Mouse (Mus musculus) liver, embryonic 13.5 days (tissue): ENCODE results near the gene Pik3r5. TPM values are rescaled to one million over a fixed set of nuclear protein-coding genes. Genes with fewer than 3 reads are reported as not detected.
A peak's percentile ranks its signal among the peaks of the same experiment; 100 is the strongest.

Experiments
- ATAC-seq: fragments of 200-750 bp; cut with Nextera tagmentation; 2 replicates; pipeline ENCODE4 v1.8.0; 2017; ENCODE audit warnings: low read depth, mild to moderate bottlenecking, moderate number of reproducible peaks, moderate library complexity
- DNase-seq: peaks from one replicate; pipeline ENCODE4 v3.0.0; 2022
- H3K27ac ChIP-seq: fragments of 300-500 bp; sonication (generic); 2 replicates; pipeline ENCODE4 v1.5.1; 2015; ENCODE audit warnings: moderate library complexity, mild to moderate bottlenecking, inconsistent platforms
- H3K27me3 ChIP-seq: fragments of 300-500 bp; sonication (generic); 2 replicates; pipeline ENCODE4 v1.6.1; 2015; ENCODE audit warnings: mild to moderate bottlenecking, inconsistent platforms
- H3K36me3 ChIP-seq: fragments of 300-500 bp; sonication (generic); 2 replicates; pipeline ENCODE4 v1.6.1; 2015; ENCODE audit warnings: mild to moderate bottlenecking, inconsistent platforms
- H3K4me1 ChIP-seq: fragments of 300-500 bp; sonication (generic); replicated peaks from 2 replicates; pipeline ENCODE4 v1.6.1; 2015; ENCODE audit warnings: inconsistent platforms
- H3K4me2 ChIP-seq: fragments of 300-500 bp; sonication (generic); 2 replicates; pipeline ENCODE4 v1.6.1; 2015; ENCODE audit warnings: inconsistent platforms, mild to moderate bottlenecking, moderate library complexity
- H3K4me3 ChIP-seq: fragments of 300-500 bp; sonication (generic); replicated peaks from 2 replicates; pipeline ENCODE4 v1.5.1; 2015; ENCODE audit warnings: mild to moderate bottlenecking, inconsistent platforms
- H3K9ac ChIP-seq: fragments of 300-500 bp; sonication (generic); 2 replicates; pipeline ENCODE4 v1.6.1; 2015; ENCODE audit warnings: mild to moderate bottlenecking, inconsistent platforms
- H3K9me3 ChIP-seq: fragments of 300-500 bp; sonication (generic); replicated peaks from 2 replicates; pipeline ENCODE4 v1.6.1; 2016; ENCODE audit warnings: inconsistent platforms
- WGBS: fragments of 180-500 bp; shearing (Covaris S2); methylation state at CpG from one replicate; pipeline ENCODE4 v1.1.7; 2015; ENCODE audit not compliant: insufficient replicate concordance; 5-methylcytosine and 5-hydroxymethylcytosine counted together
- polyA plus RNA-seq: library from polyadenylated mRNA; unstranded; fragments of >200 nt; fragmentation: Nextera tagmentation; extraction: Ambion mirVana; gene quantifications from 2 replicates; pipeline ENCODE4 v1.2.1, GENCODE M21; 2015

The Pik3r5 gene
- polyA plus RNA-seq, 1 experiment from 2014 or later: 0.15 TPM

DNA sequence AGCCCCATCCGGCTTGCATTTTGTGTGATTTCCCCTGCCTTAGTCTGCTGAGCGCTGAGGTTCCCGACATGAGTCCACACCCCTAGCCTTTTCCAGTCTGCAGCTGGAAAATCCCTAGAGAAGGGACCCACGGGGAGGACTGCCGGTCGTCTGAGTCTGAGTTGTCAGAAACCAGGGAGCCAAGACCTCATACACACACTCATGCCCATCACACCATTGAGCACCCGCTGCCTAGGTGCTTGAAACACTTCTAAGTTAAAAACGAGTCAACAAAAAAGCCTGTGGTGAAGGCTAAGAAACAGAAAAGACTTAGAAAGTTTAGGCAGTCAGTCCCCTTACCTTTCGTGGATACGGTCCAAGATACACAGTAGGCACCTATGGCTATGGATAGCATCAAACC is 55.8 kb downstream of the Pik3r5 start:
- Histone ChIP-seq H3K27me3 (0 out of 2 replicates have a peak, but pooled peaks cover 6% of the 10 kb centered on the region), H3K4me1 (0 out of 2 replicates have a peak, but pooled peaks cover 5% of the 10 kb centered on the region), H3K27ac (no peak overlapping the region), H3K9me3 (no peaks in the 10 kb centered on the region), H3K4me2 (no peak overlapping the region), H3K36me3 (no peaks in the 10 kb centered on the region), H3K4me3 (no peak overlapping the region), H3K9ac (no peak overlapping the region)
- WGBS: 74% methylated on average over 10 of the region's 10 CpGs
- DNase-seq: no peak
- ATAC-seq: no peak

DNA sequence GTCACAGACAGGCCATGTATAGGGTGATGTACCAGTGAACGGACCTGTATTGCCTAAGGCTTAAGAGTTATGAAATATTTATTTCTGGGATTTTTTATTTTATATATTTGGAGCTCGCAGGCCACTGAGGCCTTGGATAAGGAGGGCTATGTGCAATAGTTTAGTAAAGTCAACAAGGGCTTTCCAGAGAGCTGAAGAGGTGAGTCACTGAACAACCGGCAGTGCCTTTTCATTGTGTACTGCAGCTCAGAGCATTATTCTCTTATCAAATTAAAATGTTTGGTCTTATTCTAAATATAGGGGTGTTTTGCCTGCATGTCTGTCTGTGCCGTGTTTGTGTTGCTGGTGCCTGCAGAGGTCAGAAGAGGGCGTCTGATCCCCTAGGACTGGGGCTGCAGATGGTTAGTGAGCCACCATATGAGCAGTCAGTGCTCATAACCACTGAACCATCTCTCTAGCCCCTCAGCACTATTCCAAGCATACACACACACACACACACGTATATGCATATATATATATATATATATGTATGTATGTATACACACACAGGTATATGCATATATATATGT is 56.4 kb downstream of the Pik3r5 start:
- H3K27ac ChIP-seq: no peak overlapping the region
- H3K36me3 ChIP-seq: no peaks in the 10 kb centered on the region
- no peak overlapping the region for H3K9ac ChIP-seq
- H3K4me2 ChIP-seq: no peak overlapping the region
- no peak overlapping the region for H3K4me3 ChIP-seq
- 0 out of 2 replicates have a peak, but pooled peaks cover 5% of the 10 kb centered on the region for H3K4me1 ChIP-seq
- WGBS: 54% methylated on average over 6 of the region's 6 CpGs
- H3K9me3 ChIP-seq: no peaks in the 10 kb centered on the region
- ATAC-seq: no peak
- H3K27me3 ChIP-seq: 0 out of 2 replicates have a peak, but pooled peaks cover 6% of the 10 kb centered on the region
- no peak for DNase-seq

DNA sequence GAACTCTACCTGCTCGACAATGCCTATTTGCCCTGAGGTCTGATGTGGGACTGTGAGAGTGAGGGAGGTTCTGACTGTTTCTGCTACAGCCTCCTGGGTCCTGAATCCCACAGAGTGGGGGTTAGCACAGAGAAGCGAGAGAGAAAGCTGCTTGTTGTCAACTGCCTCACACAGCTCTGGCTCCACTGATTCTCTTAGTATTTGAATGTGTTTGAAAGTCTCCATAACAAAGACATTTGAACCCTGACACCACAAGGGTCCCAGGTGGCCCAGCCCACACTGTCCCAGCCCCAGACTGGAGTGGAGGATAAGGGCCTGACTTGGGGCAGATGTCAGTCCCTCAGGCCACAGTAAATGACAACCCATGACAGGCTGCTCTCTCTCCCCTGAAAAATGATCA is 57.3 kb downstream of the Pik3r5 start:
- WGBS: 60% methylated on average over 2 of the region's 2 CpGs
- Histone ChIP-seq H3K4me2 (no peak overlapping the region), H3K27ac (no peak overlapping the region), H3K36me3 (no peaks in the 10 kb centered on the region), H3K9ac (no peak overlapping the region), H3K4me3 (no peak overlapping the region), H3K4me1 (0 out of 2 replicates have a peak, but pooled peaks cover 5% of the 10 kb centered on the region), H3K9me3 (no peaks in the 10 kb centered on the region), H3K27me3 (0 out of 2 replicates have a peak, but pooled peaks cover 6% of the 10 kb centered on the region)
- DNase-seq (no peak), ATAC-seq (no peak)

DNA sequence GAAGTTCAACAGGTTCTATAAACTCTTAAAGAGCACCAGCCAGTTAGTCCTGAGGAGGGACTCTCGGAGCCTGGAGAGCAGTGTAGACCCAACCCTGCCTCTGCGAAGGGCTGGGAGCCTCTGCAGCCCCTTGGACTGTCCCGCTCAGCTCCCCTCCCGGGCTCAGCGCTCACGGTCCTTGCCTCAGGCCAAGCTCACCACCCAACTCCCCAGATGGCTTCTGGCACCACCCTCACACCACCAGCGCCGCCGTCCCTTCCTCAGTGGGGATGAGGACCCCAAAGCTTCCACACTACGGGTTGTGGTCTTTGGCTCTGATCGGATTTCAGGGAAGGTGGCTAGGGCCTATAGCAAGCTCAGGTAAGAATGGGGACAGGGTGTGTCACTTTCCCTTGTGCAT is 60.7 kb downstream of the Pik3r5 start:
- WGBS: 80% methylated on average over 11 of the region's 11 CpGs
- Histone ChIP-seq H3K9me3 (no peaks in the 10 kb centered on the region), H3K36me3 (no peaks in the 10 kb centered on the region), H3K4me3 (no peak overlapping the region), H3K27me3 (no peaks in the 10 kb centered on the region), H3K9ac (no peak overlapping the region), H3K4me1 (no peaks in the 10 kb centered on the region), H3K4me2 (no peak overlapping the region), H3K27ac (no peak overlapping the region)
- no peak for DNase-seq
- no peak for ATAC-seq

DNA sequence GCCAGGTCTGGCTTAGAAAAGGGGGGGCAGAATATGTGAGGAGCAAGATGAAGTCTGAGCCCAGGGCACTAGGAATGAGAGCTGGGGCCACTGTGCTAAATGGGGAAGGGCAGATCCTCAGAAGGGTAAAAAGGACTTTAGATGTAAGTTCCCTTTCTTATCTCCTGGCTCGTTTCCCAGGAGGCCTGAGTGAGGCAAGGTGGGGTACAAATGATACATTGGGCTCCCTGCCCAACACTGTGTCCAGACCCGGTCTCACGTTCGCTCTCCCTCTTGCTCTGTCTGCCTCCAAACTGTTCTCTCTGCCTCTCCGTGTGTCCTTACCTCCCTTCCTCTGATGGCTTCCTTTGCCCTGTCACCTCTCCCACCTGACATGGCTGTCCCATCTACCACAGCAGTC is 61.8 kb downstream of the Pik3r5 start:
- WGBS: 62% methylated on average over 5 of the region's 5 CpGs
- Histone ChIP-seq H3K4me3 (no peak overlapping the region), H3K9ac (no peak overlapping the region), H3K27ac (no peak overlapping the region), H3K9me3 (no peaks in the 10 kb centered on the region), H3K4me2 (no peak overlapping the region), H3K36me3 (no peaks in the 10 kb centered on the region), H3K4me1 (no peaks in the 10 kb centered on the region), H3K27me3 (no peaks in the 10 kb centered on the region)
- ATAC-seq (no peak), DNase-seq (no peak)

DNA sequence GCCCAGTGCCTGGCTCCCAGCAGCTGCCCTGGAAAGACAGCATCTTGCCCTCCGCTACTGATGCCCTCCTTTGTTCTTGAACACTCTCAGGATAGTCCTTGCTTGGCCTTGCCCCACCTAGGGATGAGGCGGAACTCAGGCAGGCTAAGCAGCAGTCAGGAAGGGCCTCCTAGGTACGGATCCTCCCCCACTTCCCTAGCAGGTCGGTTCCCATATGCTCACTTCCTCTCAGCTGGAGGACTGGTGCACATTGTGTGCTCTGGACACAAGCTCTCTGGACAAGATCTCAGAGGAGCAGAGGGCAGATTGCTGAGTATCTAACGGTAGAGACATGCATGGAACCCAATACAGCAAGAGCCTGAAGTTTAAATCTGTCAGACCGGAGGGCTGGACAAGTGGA is 65.2 kb downstream of the Pik3r5 start:
- peaks cover 11% of the 10 kb centered on the region for H3K4me1 ChIP-seq
- H3K27ac ChIP-seq: no peak overlapping the region
- WGBS: 40% methylated on average over 6 of the region's 6 CpGs
- H3K4me3 ChIP-seq: no peak overlapping the region
- peaks cover 16% of the 10 kb centered on the region for H3K27me3 ChIP-seq
- no peak overlapping the region for H3K4me2 ChIP-seq
- H3K9ac ChIP-seq: no peak overlapping the region
- no peak for ATAC-seq
- DNase-seq: no peak
- no peaks in the 10 kb centered on the region for H3K36me3 ChIP-seq
- H3K9me3 ChIP-seq: no peaks in the 10 kb centered on the region

DNA sequence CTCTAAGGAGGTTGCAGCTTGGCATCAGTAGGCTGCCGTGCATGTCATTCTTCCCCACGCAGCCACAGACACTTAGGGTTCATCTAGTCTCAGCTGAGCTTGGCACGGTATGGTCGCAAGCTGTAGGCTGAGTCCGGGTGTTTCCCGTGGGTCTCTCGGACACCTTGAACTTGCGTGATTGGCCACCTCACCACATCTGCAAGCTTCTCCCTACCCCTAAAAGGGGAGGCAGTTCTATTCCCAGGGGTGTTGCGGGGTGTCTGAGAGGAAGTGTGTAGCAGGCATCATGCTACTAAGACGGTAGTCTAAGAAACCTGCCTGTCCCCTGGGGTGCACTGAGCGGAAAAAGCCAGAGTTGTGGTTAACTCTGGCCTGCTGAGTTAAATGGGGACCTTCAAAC is 66.6 kb downstream of the Pik3r5 start:
- Histone ChIP-seq H3K27ac (no peak overlapping the region), H3K4me1 (peaks cover 11% of the 10 kb centered on the region), H3K27me3 (peaks cover 28% of the 10 kb centered on the region), H3K4me3 (no peak overlapping the region), H3K9me3 (no peaks in the 10 kb centered on the region), H3K36me3 (no peaks in the 10 kb centered on the region), H3K4me2 (no peak overlapping the region), H3K9ac (no peak overlapping the region)
- ATAC-seq (no peak), DNase-seq (no peak)
- WGBS: 75% methylated on average over 11 of the region's 11 CpGs

DNA sequence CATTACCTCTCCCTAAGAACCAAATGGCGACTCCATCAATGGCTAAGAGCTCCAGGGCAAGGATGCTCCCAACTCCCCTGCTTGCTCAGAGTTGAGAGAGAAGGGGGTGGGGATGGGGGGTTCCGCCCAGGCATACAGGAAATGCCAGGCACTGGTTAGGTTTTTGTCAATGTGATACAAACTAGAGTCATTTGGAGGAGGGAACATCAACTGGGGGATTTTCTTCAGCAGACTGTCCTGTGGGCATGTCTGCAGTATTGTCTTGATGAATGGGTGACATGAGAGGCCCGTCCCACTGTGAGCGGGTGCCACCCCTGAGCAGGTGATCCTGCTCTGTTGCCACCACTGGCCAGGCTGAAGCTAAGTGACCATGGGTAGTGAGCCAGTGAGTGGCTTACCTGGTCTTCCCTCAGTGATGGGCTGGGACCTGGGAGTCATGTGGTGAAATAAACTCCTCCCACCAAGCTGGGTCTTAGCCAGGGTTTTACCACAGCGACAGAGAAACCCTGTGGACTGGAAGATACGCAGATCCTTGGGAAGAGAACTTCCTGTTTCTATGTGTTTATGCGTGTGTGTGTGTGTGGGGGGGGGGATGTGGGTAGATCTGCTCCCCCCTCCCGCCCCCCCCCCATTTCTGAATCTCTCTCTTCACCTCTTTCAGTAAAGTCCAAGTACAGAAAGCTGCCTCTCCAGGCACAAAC is 67.2 kb downstream of the Pik3r5 start:
- ATAC-seq: no peak
- no peak for DNase-seq
- no peaks in the 10 kb centered on the region for H3K36me3 ChIP-seq
- no peak overlapping the region for H3K27ac ChIP-seq
- H3K4me3 ChIP-seq: no peak overlapping the region
- 46% methylated on average over 7 of the region's 8 CpGs for whole genome bisulfite sequencing
- no peaks in the 10 kb centered on the region for H3K9me3 ChIP-seq
- H3K27me3 ChIP-seq: peaks cover 28% of the 10 kb centered on the region
- H3K4me1 ChIP-seq: peaks cover 11% of the 10 kb centered on the region
- H3K4me2 ChIP-seq: no peak overlapping the region
- no peak overlapping the region for H3K9ac ChIP-seq

DNA sequence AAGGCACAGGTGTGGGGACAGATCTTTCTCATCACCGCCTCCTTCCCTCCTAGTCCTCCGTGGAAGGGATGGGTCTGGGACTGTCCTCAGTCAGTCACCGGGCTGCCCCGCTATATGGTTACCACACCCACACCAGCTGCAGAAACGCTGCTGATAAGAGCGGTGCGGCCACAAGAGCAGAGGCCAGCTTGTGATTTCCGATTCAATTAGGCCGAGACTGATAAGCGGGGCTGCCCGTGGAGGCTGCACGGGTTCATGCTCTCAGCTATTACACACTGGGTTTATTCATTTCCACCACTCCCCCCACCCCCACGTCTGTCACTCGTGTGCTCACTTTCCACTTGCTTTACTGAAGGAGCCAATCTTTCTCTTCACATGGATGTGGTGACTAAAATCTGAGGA is 69.0 kb downstream of the Pik3r5 start:
- 6% methylated on average over 14 of the region's 14 CpGs for WGBS
- ATAC-seq: 0 out of 2 replicates have a peak, but pooled peaks have one; percentile 34
- DNase-seq: no peak
- Histone ChIP-seq H3K4me3 (no peak overlapping the region), H3K4me2 (no peak overlapping the region), H3K36me3 (no peaks in the 10 kb centered on the region), H3K4me1 (peaks cover 11% of the 10 kb centered on the region), H3K9me3 (no peaks in the 10 kb centered on the region), H3K9ac (no peak overlapping the region), H3K27me3 (peaks cover 28% of the 10 kb centered on the region), H3K27ac (no peak overlapping the region)

DNA sequence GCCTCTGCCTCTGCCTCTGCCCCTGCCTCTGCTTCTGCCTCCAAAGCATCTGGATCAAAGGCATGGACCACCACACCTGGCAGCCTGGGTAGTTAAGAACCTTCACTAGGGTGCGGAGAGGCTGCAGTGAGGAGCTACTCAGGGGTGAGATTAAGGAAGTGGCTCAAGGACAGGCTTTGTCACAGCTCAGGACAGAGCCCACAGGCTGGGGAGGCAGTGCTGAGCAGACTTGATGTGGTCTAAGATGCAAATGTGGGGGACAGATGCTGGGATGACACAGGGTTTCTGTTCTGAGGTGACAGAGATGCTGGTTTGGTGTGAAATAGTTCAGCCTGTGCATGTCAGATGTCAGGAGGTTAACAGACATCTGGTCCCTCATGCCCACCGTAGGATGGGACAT is 70.5 kb downstream of the Pik3r5 start:
- H3K4me1 ChIP-seq: peaks cover 11% of the 10 kb centered on the region
- H3K27me3 ChIP-seq: peaks cover 28% of the 10 kb centered on the region
- no peak overlapping the region for H3K4me2 ChIP-seq
- H3K4me3 ChIP-seq: no peak overlapping the region
- no peaks in the 10 kb centered on the region for H3K9me3 ChIP-seq
- no peaks in the 10 kb centered on the region for H3K36me3 ChIP-seq
- no peak overlapping the region for H3K9ac ChIP-seq
- DNase-seq (no peak), ATAC-seq (no peak)
- H3K27ac ChIP-seq: no peak overlapping the region
- WGBS: 31% methylated on average over 2 of the region's 2 CpGs

DNA sequence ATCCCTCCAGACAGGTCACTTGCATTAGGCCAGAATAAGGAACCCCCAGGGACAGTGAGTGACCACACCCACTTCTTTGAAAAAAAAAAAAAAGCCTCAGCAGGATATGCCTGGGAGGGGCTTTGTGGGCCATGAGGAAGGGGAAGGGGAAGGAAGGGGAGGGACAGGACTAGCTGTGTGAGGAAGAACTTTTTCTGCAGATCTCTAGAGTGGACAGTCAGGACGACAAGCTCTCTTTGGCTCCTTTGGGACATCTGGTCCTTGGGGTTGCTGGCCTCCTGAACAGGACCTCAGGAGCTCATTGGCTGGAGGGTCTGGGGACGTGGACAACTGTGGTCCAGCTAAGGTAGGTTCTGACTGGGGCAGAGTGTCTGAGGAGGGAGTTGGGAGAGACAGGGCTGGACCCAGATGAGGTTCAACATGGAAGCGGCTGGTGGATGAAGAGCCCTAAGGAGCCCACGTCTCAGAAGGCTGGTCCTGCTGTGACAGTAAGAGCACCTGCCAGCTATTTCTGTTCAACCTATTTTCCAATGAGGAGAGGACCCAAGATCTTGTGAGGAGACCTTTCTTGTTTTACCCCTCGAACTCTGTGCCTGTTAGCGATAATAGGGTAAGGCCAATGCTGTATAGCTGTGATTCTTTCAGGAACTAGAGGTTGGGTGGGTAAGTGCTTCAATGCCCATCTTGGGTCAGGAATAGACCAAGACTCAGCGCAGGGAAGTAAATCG is 71.1 kb downstream of the Pik3r5 start, which contains the start of gene Pik3r6:
TSS of gene Pik3r6 (plus strand) at position 118 of the 728 bp plus-strand sequence.
- 52% methylated on average over 8 of the region's 8 CpGs for WGBS
- Histone ChIP-seq H3K4me2 (peak within 1 kb of the TSS; percentile 40), H3K9ac (no peak within 1 kb of the TSS), H3K9me3 (no peaks in the 10 kb centered on the region), H3K4me1 (peaks cover 11% of the 10 kb centered on the region), H3K27ac (no peak within 1 kb of the TSS), H3K4me3 (peak within 1 kb of the TSS; percentile 33), H3K36me3 (no peaks in the 10 kb centered on the region), H3K27me3 (peaks cover 28% of the 10 kb centered on the region)
- ATAC-seq (0 out of 2 replicates have a peak, but pooled peaks have one; percentile 12), DNase-seq (no peak)
